In the genomic region with DNA sequence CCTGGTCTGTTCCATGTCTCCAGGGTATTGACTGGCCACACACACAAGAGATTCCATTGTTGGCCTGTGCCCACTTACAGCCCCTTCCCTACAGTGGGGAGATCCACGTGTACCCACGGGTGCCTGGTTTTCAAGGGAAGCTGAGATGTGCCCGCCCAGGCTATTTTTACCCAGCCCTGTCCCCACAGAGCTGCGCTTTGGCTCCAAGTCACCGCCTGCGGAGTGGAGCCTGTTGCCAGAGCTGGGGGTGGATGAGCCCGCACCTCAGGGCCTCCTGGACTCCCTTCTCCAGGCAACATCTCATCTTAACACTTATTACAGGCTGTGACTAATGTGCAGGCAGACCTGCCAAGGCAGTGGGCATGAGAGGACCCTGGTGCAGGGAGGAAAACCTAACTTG, we compare ENCODE assay signal across 8 mouse cellular contexts.
DNase-seq lines count a peak whose midpoint lies in the region; ATAC-seq lines count a peak whose summit lies in the region.

No protein-coding gene starts in this region.

- H3K36me3 ChIP-seq in hindbrain, embryonic 16.5 days (ENCODE audit: control insufficient read depth, insufficient read depth, low read length): no peaks in the 10 kb centered on the region

- no peaks in the 10 kb centered on the region for H3K9me3 ChIP-seq in hindbrain, embryonic 16.5 days (ENCODE audit: control insufficient read depth, low read length)

- H3K4me2 ChIP-seq in hindbrain, embryonic 16.5 days (ENCODE audit: low read length): no peak overlapping the region

- H3K9ac ChIP-seq in hindbrain, embryonic 16.5 days (ENCODE audit: low read depth, low read length): no peak overlapping the region; the same call in 1 of the 2 replicates

- no peaks in the 10 kb centered on the region for H3K27me3 ChIP-seq in hindbrain, embryonic 16.5 days (replicated peaks; ENCODE audit: control insufficient read depth, insufficient read depth, low read length)

- DNase-seq in layer of hippocampus, adult 18-20 months (ENCODE audit: low spot score in 2 of 2): peak; percentile 64 to 73
- DNase-seq in layer of hippocampus, postnatal 25 days (ENCODE audit: extremely low spot score in 1 of 2, low spot score in 1 of 2): no peak
- peak; percentile 51 to 65 for DNase-seq in cerebellum, postnatal 10 days
- DNase-seq in heart, postnatal 10 days: peak; percentile 38 to 45
- DNase-seq in right cerebral cortex, postnatal 14 days: peak; percentile 69
- no peak for DNase-seq in spleen, postnatal 10 days (ENCODE audit: low spot score in 2 of 2)
- DNase-seq in thymus, postnatal 14 days: no peak

- intact Hi-C loops in heart, postnatal 10 days (cut with DNase I): no loop called here

- H3K4me1 ChIP-seq in hindbrain, embryonic 16.5 days (ENCODE audit: control insufficient read depth, insufficient read depth, low read depth, low read length): peaks cover 15% of the 10 kb centered on the region

- H3K4me3 ChIP-seq in hindbrain, embryonic 16.5 days (ENCODE audit: low read length): no peak overlapping the region

- no peak for ATAC-seq in hindbrain, embryonic 16.5 days

- H3K27ac ChIP-seq in hindbrain, embryonic 16.5 days (ENCODE audit: low read depth, low read length): no peak overlapping the region

- WGBS in hindbrain, embryonic 16.5 days: 84% methylated on average over 7 of the region's 7 CpGs

Comparison
In these comparisons a context has a peak if more than half of its experiments do, and no peak if none do; other contexts are left out.
1. DNase-seq: peak in layer of hippocampus, adult 18-20 months (2 of 2), cerebellum, postnatal 10 days (2 of 2), heart, postnatal 10 days (2 of 2) and right cerebral cortex, postnatal 14 days (single experiment); none in layer of hippocampus, postnatal 25 days (0 of 2), spleen, postnatal 10 days (0 of 2) and thymus, postnatal 14 days (single experiment).